Mouse (Mus musculus): ENCODE measurements around the gene Orc5.

GRCm38 (mm10) chr5:22522612-22523011, 27.6 kb downstream of the Orc5 start:
- no peak for TF ChIP-seq POLR2A (IDR thresholded peaks at IDR 0.05; ENCODE audit: control insufficient read depth, low read depth, low read length)
- no peak for TF ChIP-seq CTCF (IDR thresholded peaks at IDR 0.05; ENCODE audit: control insufficient read depth, insufficient read depth, insufficient replicate concordance, low read depth, low read length)
